Mouse (Mus musculus) layer of hippocampus, adult 9-10 months (tissue): Measurements from ENCODE around the gene Sdhc.

ENCODE experiments used
- DNase-seq: peaks from one replicate; pipeline ENCODE4 v3.0.0; 2022; ENCODE audit warnings: low spot score

Gene Sdhc

DNA sequence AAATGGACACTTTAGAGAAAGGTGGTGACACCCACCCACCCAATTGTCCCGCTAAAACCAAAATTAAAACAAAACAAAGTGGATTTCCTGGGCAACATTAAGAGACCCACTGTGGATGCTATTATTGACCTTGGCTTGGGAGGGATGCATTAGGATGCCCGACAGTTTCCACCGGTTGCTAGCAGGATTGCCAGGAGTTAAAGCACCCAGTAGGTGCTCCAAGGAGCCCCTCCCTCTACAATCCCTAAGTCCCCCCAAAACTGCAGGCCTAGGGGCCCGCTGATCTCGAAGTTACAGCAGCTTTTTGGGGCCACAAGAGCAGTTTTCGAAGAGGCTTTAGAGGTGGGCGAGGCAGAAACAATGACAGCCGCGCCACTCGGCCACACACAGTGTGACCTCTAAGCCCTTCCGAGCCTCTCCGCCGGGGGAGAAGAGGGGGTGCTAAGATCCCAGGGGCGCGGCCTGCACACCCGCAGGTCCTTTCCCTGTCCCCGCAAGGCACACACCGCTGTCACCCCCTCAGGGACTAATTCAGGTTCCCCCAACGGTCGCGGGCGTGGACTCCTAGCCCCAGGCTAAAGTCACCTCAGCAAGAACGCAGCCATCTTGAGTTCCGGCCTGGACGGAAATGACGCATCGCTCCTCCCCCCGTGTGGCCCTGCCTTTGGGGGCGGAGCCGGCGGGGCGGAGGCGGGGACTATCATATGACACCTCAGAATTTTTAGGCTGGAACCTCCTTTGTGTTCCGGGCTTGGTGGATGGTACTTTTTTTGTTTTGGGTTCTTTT, at the start of gene Sdhc, which contains the start of gene Mpz:
TSS of gene Sdhc (minus strand) at position 630 of the 787 bp plus-strand sequence.
TSS of gene Mpz (plus strand) at position 738 of the 787 bp plus-strand sequence.
- DNase-seq, result peak; percentile 85

DNA sequence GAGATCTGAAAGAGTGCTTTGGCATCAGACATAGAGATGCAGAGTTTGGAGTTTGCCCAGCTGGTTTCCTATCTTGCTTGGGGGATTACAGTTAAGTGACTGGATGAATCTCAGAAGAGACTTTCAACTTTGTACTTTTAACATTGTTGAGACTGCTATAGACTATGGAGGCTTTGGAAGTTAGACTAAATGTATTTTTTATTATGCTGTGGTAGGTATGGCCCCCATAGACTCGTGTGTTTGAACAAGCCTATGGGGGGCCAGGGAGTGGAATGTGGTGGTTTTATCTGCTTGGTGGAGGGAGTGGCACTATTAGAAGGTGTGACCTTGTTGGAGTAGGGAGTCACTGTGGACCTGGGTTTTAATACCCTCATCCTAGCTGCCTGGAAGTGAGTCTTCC, 49.1 kb upstream of the Sdhc start:
- no peak for DNase-seq

DNA sequence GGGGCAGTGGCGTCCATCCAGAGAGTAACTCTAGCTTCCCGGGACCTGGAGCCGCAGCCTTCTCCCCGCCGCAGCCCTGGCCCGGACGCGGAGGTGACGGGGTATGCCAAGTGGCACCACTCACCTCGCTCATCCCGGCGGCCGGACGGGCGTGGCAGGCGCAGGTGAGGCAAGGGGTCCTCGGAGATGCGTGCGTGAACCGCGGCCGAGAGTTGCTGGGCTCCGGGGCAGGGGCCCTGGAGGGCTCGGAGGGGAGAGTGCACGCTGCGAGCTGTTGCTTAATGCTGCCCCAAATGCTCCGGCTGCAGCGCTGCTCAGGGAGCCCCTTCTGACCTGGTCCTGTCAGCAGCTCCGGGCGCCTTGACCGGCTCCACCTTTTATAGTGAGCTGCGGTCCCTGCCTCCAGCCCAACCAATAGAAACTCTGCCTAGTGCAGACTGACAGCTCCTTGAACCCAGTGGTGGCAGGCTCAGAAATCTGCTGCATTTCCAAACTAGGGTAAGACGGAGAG, 45.5 kb upstream of the Sdhc start, which contains the start of gene Pcp4l1:
TSS of gene Pcp4l1 (minus strand) at position 382 of the 511 bp plus-strand sequence.
- DNase-seq, result no peak

DNA sequence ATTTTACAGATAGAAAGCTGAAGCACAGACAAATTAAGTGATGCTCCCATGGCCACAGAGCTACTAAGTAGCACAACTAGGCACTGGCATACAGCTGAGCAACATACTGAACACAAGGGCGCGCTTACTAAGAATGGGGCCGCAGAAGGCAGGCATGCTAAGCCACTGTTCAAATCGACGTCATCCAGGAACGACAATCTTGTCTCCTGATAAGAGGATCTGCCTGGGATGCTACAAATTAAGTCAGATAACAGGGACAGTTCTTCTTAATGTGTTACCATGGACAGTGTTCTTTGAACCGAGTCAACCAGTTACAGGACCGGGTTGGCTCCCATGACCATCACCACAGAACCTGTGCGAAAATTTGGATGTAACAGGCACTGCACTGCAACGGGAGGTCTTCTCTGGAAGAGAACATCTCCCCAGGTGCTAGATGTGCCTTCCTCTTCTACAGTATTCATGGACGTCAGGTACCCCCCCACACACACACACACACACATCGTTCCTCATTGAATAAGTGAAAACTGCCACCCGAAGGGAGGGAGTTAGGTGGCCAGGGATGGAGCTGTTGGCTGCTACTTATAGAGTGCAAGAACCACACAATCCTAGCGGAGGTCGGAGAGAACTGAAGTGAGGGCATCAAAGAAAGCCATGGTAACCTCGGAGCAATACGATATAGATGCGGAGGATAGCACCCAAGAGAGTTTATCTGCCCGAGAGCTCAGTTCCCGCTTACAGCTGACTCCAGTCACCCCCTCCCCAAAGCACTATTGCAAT, 44.8 kb upstream of the Sdhc start:
- DNase-seq, result no peak

DNA sequence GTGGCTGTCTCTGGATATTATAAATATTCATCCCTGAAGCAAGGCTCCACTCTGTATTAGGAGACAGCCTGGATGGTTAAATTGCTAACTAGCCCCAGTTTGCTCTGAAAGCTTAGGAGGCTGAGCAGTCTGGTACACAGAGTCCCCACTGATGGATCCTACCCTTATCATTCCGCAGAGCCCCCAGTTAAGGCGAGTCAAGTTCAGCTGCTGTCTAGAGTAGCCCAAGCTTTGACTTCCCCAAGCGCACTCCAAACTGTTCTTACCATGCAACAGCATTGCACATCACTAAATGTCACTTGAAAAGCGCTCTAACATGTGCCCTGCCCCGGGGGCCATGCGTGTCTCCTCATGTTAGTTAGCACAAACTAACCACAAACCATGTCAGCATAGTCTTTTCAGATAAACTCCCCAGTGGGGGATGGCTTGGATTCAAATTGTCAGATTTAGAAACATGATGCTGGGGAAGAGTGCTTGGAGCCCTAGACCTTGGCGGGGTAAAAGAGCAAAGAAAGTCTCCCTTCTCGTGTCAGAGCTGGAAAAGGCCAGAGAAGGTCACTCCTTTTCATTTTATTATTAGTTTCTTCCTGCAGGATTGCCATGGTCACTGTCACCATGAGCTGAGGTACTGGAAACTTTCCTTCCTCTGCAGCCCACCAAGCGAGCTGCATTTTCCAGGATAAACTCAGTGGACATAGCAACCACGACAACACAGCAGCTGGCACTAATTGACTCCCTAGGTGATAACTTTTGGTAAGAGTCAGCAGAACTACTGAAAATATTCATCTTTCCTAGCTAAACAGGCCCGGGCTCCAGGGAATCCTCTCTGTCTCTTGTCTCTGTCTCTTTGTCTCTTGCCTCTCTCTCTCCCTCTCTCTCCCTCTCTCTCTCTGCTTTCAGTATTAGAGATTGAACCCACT, 43.8 kb upstream of the Sdhc start:
- DNase-seq, result no peak

DNA sequence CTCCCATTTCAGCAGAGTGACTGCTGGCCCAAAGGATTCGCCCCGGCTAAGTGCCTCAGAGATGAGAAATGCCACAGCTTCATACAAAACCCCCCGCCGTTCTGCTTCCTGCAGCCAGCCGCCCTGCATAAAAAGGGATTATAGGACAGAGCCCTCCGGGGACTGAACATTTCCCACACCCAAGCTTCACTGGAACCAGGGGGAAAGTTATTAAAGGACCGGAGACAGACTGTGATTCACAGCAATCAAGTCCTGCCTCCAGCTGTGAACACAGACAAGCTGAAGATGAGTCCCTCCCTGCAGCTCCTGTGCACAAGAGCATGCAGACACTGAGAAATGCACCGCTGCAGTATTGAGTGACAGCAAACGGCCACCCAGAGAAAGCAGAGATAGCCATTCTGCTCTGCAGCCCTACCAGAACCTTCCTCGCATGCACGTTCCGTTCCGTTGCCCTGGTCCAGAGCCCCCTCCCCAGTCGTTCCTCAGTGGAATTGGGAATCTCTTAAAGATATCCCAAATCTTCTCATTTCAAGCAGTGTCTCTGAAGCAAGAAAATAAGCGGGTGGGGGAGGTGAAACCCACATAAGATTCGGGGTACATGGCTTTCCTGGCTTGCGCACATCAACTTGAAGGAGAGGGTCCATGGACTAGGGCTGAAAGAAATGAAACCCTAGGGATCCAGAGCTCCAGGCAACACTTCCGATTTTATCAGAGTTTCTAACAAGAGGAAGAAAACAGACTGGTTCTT, 42.9 kb upstream of the Sdhc start:
- DNase-seq, result no peak

DNA sequence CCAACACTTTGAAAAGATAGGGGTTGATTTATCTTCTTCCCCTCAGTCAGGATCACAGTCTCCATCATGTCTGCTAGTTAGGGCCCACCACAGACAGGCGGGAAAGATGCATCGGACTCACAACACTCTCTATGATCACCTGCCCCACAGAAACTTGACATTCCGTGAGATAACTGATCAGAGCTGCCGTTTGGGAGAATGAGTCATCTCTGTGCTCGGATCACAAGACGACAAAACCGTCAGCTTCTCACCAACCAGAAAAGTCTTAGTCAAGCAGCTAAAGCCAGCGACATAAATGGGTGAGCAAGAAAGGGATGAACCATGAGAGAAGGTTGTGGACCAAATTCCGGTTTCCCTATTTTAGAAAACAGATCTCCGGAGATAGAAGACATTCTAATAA, 41.9 kb upstream of the Sdhc start:
- DNase-seq, result no peak

DNA sequence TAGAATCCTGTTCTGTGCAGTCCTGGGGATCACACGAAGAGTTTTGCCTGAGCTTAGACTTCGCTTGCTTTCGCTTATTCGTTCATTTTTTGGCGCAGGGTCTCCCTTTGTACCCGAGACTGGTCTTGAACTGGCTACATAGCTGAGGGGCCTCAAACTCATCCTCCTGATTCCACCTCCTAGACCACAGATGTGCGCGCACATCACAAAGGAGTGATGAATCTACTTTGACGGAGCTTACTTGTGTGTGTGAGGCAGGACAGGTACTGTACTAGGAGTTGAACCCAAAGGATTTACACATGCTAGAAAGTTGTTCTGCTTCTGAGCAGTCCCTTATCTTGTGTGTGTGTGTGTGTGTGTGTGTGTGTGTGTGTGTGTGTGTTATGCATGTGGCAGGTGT, 40.4 kb upstream of the Sdhc start:
- DNase-seq, result no peak

DNA sequence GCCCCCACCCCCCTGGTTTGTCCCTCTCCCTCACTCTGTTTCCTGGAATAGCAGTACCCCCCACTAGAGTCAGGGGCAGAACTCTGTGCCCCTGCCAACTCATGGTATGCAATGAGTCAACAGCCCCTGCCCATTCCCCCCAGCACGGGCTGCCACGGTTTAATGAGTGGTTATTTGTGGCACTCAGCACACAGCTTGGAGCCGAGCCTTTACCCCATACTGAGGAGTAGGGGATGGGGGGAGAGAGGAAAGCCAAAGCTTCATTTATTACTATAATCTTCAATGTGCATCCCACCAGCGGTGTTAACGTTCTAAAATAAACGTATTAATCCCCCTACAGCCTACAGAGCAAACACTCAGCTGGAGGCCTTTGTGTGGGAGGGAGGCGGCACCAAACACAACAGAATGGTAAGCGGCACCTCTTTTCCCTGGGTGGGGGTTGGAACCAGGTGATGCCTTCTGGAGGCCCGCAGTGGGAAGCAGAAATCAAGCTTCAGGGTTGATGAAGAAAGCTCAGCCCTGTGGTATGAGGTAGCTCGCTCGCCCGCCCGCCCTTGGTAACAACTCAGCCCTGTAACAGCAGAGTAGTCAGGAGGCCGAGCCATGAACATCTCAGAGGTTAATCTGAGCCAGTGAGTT, 39.2 kb upstream of the Sdhc start:
- no peak for DNase-seq

DNA sequence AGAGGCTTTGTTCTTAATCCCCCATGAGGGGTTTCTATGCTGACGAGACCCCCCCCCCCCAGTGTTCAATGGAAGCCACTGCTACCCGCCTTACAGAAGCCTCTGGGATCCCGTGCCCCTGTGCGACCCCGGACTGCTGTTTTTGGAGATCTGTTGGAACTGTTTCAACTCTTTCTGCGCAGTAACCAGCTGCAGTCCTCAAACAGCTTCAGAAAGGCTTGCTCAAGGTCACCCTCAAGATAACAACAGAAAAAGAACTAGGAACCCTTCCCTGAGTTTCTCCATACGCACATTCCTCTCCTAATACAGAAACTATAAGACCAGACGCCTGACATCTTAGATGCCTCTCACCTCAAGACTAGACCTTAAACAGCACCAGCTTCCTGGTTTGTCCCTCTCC, 38.6 kb upstream of the Sdhc start:
- DNase-seq, result no peak

DNA sequence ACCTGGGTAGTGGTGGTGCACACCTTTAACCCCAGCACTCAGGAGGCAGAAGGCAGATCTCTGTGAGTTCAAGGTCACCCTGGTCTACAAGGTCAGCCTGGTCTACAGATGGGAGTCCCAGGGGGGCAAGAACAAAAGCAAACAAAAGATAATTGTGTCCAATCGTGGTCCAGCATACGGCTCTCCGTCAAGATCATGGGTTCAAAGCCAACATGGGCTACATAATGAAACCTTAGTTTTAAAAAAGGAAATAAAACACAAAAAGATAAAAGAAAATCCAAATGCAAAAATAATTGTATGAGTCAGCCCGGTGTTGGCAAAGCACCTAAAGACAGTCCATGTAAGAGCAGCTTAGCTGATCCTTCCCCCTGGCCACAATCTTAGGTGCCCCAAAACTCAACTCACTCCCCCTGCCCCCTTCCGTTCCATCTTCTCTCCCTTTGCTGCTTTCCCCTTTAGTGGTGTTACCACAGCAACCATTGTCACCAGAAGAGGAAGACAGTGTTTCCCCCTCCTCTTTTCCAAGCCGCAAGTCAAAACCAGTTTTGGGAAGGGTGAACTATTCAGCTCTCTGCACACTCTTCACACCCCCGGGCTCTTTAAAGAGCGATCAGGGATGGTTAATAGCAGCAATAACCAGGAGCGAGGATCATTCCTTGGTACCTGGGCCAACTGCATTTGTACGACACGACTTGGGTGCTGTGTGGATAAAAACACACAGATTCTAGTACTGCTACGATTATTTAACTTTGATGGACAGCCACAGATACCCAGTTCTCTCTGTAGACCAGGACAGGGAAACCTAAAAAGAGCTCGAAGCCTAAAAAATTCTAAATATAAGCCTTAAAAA, 37.7 kb upstream of the Sdhc start:
- DNase-seq, result no peak

DNA sequence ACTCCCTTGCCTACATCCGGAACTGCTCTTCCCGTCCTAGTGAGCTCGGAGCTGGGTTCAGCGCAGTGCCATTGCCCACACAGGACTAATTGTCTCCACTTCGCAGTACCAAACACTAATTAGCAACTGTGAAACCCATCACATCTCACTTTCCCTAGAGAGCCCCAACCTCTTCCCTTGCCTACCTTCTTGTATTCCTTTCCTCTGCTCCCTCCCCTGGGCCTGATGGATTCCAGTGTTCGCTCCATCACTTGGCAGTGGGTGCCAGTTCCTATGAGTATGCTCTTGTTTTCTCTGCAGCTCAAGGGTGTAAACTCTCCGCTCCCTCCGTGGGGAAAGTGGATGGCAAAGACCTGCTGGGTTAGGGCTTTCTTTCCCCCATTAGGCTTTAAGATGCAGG, 35.3 kb upstream of the Sdhc start:
- DNase-seq, result no peak

DNA sequence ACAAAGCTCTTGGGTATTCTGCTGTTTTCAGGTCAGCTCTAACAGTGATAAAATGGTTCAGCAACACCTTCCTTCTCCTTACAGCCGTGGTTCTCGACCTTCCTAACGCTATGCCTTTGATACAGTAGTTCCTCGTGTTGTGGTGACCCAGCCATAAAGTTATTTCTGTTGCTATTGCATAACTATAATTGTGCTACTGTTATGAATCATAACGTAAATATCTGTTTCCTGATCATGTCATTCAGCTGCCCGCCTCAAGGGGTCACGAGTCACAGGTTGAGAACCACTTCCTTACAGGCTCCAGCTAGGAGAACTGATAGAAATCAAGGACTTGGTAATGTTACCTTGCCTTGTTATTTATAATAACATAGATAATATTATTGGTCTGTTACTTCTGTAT, 33.9 kb upstream of the Sdhc start:
- no peak for DNase-seq

DNA sequence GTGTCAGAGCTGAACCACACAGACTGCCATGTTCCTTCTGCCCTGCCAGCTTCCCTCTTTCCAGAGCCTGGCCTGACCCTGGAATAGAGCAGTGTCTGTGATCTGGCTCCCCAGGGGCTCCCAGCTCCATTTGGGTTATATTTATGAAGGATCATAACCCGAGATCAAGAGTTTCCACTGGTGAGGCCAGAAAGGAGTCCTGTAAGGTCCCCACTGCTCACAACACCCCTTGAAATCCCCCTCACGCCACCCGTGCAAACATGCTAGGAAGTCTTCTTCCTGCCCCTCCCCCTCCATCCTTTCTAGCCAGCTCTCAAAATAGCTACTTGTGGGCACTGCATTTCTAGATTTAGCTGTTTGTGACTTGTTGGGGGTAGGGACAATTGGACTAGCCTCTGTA, 33.2 kb upstream of the Sdhc start:
- DNase-seq, result no peak

DNA sequence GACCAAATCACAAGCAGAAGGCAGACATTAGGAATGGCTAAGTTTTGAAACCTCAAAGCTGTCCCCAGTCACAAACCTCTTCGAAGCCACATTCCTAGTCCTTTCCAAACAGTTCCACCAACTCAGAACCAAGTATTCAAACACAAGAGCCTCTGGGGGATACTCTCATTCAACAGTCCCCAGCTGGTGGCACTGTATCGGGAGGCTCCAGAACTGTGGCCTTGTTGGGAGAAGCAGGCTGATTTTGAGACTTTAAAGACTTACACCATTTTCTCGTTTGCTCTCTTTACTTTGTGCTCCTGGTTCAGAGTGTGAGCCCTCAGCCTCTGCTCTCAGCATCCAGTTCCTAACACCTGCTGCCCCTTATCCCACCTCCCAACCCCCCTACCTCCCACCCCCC, 32.6 kb upstream of the Sdhc start:
- no peak for DNase-seq

DNA sequence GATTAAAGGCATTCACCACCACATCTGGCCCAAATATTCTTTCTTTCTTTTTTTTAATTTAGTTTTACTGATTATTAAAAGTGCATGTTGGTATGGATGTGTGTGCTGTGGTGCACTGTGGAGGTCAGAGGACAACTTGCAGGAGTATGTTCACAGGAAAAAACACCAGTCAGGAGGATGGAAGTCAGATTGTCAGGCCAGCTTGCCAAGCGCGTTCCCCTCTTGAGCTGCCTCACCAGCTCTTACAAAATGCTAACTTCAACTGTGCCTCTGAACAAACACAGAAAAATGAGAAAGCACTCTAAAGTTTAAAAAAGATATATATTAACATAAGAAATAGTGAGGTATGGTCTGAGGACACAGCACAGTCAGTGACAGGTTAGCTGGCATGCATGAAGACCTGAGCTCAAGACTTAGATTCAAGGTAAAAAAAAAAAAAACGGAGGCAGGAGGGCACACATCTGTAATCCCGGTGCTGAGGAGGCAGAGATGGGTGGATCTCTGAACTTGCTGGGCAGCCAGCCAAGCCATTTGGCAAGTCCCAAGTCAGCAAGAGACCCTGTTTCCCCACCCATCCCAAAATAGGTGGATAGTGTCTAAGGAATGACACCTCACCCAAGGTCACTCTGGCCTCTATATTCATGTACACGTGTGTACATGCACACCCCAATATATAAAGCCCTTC, 29.2 kb upstream of the Sdhc start:
- no peak for DNase-seq

DNA sequence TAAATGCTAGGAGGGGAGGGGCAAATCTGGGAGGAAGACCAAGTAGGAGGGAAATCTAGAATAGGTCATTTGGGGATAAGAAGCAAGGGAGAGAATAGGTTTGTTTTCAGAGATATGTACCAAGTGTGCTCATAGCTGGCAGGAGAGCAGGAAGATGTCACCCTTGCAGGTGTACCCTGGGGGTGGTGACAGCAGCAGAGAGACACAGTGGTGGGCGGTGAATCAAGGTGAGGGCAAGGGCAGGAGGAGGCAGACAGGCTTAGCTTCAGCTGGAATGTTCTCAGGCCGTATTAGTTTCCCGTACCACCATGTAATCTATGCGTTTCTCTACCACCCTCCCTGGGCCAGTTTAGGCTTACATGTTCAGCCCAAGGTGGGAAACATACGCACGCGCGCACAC, 22.4 kb upstream of the Sdhc start:
- no peak for DNase-seq

DNA sequence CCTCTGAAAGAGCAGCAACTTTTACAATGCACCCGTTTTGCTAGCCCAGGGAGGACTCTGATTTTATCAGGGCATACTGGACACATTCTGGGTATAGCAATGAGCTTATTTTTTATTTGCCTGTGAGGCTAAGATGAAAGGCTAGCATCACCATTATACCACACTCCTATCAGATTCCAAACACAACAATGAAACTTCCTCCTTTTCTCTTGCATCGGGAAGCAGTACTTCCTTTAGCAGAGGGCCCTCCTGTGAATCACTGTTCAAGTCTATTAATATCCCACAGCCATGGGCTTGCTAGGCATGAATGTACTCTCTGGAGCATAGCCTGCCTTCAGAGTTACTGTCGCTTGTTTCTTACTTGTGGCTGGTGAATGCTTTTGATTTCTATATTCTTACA, 20.7 kb upstream of the Sdhc start:
- DNase-seq, result no peak

DNA sequence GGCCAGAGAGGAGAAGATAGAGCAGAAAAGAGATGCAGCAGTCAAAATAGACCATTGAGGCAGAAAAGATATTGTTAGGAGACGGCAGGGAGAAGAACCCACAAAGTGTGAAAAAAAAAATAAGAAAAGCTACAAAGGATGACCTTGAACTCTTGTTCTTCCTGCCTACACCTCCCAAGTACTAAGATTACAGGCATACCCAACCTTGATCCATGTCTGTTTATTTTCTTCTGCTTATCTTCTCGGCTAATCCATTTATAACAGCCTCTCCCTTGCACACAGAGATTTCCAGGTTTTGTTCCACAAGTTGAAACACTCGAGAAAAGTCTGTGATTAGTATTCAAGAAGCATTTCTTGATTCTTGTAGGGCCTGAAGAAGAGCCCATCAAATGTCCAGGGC, 19.5 kb upstream of the Sdhc start:
- DNase-seq, result no peak
